Mouse (Mus musculus) midbrain, embryonic 10.5 days (tissue): Measurements from ENCODE around the gene Zfp668. TPM values are rescaled to one million over a fixed set of nuclear protein-coding genes. Genes with fewer than 3 reads are reported as not detected.
"Not testable (repeated sequence)": the region's sequence is repeated elsewhere in the genome, so short reads cannot be mapped to it uniquely, and the experiment has no call there.

Experiments
- DNase-seq: peaks from one replicate; pipeline ENCODE4 v3.0.0-alpha.2; 2017; ENCODE audit warnings: low spot score
- H3K27ac ChIP-seq: fragments of 300-500 bp; sonication (generic); replicated peaks from 2 replicates; pipeline ENCODE4 v1.5.1; 2016; ENCODE audit warnings: mild to moderate bottlenecking
- H3K27me3 ChIP-seq: fragments of 300-500 bp; sonication (generic); 2 replicates; pipeline ENCODE4 v1.6.1; 2016; ENCODE audit warnings: low read depth, mild to moderate bottlenecking; ENCODE audit not compliant: poor library complexity, severe bottlenecking
- H3K36me3 ChIP-seq: fragments of 300-500 bp; sonication (generic); 2 replicates; pipeline ENCODE4 v1.6.1; 2016; ENCODE audit warnings: mild to moderate bottlenecking, moderate library complexity
- H3K4me1 ChIP-seq: fragments of 300-500 bp; sonication (generic); 2 replicates; pipeline ENCODE4 v1.6.1; 2016
- H3K4me3 ChIP-seq: fragments of 300-500 bp; sonication (generic); 2 replicates; pipeline ENCODE4 v1.5.1; 2016; ENCODE audit warnings: mild to moderate bottlenecking, moderate library complexity
- H3K9me3 ChIP-seq: fragments of 300-500 bp; sonication (generic); replicated peaks from 2 replicates; pipeline ENCODE4 v1.6.1; 2016; ENCODE audit warnings: mild to moderate bottlenecking
- WGBS: fragments of 180-500 bp; shearing (Covaris S2); methylation state at CpG from one replicate; pipeline ENCODE4 v1.1.7; 2016; 5-methylcytosine and 5-hydroxymethylcytosine counted together
- polyA plus RNA-seq: library from polyadenylated mRNA; unstranded; fragments of >200 nt; fragmentation: Nextera tagmentation; extraction: Ambion mirVana; gene quantifications from 2 replicates; pipeline ENCODE4 v1.2.1, GENCODE M21; 2016

Gene Zfp668
- polyA plus RNA-seq, 1 experiment from 2014 or later, result 41.5 TPM

DNA sequence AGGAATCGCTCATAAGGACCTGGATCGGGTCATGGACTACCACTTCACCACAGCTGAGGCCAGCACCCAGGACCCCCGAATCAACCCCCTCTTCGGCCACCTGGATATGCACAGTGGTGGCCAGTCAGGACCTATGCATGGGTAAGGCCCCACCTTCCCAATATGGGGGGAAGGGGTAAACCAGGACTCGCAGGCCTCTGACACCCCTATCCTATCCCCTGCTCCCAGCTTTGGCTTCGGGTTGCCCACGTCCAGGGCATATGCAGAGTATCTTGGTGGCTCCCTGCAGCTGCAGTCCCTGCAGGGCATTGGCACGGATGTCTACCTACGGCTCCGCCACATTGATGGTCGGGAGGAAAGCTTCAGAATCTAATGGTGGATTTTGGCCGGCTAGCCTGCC, 31.3 kb upstream of the Zfp668 start:
- Histone ChIP-seq H3K4me1 (peaks cover 22% of the 10 kb centered on the region), H3K9me3 (no peaks in the 10 kb centered on the region), H3K36me3 (peaks cover 52% of the 10 kb centered on the region), H3K27me3 (no peaks in the 10 kb centered on the region), H3K4me3 (no peak overlapping the region), H3K27ac (no peak overlapping the region)
- DNase-seq, result no peak
- 94% methylated on average over 12 of the region's 12 CpGs for WGBS

DNA sequence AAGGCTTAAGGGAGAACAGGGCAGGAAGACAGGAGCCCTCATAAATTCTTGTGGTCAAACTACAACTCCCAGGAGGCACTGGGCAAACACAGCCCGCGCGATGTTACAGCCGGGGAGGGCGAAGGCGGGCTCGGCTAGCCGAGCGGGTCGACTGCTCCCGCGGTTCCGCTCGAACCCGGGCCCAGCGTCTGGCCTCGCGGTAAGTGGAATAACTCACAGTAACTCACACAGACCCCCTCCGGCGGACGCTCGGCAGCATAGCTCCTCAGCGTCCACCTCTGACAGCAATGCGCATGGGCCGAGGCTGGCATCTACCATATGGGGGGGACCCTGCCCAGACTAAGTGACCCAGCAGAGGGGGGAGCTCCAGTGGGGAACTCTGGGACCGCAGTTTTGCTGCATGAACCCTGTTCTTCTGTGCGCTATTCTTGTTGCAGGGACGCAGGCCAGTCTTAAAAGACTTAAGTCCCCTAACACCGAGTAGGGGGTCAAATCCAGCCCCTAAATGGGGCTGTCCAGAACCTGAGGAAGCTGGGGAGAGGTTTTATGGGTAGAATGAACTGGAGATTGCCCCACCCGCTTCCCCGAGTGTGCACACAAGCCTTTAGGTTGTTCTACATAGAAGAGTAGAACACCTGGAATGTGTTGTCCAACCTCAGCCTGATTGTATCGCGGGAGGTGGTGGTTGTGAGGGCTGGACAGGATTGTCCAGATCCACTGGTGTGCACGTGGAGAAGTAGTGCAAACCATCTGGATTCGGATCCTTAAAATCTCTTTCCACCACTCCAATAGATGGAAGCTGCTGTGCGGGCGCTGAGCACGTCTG, 27.6 kb upstream of the Zfp668 start, which contains the start of gene Bckdk:
TSS of gene Bckdk (plus strand) at position 112 of the 826 bp plus-strand sequence.
- Histone ChIP-seq H3K4me1 (peaks cover 14% of the 10 kb centered on the region), H3K27ac (peak within 1 kb of the TSS; percentile 94), H3K36me3 (peaks cover 42% of the 10 kb centered on the region), H3K4me3 (peak within 1 kb of the TSS; percentile 87), H3K9me3 (no peaks in the 10 kb centered on the region), H3K27me3 (no peaks in the 10 kb centered on the region)
- peak; percentile 81 for DNase-seq
- WGBS, result 9% methylated on average over 38 of the region's 38 CpGs

DNA sequence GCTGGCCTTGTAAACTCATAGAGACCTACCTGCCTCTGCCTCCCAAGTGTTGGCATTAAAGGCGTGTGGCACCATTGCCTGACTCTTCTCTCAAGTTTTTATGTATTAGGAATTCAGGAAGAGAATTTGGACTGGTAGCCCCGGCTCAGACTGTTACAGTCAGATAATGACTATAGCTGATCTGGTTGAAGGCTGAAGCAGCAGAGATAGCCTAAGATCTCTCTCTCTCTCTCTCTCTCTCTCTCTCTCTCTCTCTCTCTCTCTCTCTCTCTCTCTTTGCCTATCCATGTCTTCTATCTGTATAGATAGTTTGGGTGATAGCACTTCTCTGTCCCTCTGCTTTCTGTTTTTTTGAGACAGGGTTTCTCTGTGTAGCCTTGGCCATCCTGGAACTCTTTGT, 25.1 kb upstream of the Zfp668 start:
- Histone ChIP-seq H3K9me3 (no peaks in the 10 kb centered on the region), H3K4me3 (no peak overlapping the region), H3K27ac (no peak overlapping the region), H3K4me1 (peaks cover 14% of the 10 kb centered on the region), H3K27me3 (no peaks in the 10 kb centered on the region), H3K36me3 (peaks cover 18% of the 10 kb centered on the region)
- WGBS, result 81% methylated on average over 2 of the region's 2 CpGs
- DNase-seq, result no peak

DNA sequence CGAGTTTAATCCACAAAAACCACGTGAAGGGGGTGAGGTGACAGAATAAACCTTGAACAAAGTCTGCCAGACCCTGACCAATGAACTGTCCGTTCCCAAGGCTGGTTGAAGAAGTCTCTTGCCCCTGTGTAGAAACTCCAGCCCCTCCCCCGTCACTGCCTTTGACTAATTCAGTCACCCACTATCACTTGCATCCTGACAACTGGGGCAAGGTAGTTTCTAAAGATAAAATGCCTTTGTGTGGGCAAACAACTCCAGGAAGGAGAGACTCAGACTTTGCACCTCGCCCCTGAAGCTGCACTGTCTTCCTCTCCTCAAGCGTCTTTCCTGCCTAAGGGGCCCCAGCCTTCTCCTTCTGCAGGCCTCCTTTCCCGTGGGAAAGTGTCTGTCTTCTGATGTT, 23.4 kb upstream of the Zfp668 start:
- H3K9me3 ChIP-seq, result no peaks in the 10 kb centered on the region
- no peak overlapping the region for H3K4me3 ChIP-seq
- H3K27me3 ChIP-seq, result no peaks in the 10 kb centered on the region
- 57% methylated on average over 7 of the region's 7 CpGs for WGBS
- peaks cover under 1% of the 10 kb centered on the region for H3K36me3 ChIP-seq
- no peak for DNase-seq
- no peak overlapping the region for H3K27ac ChIP-seq
- peaks cover 18% of the 10 kb centered on the region for H3K4me1 ChIP-seq

DNA sequence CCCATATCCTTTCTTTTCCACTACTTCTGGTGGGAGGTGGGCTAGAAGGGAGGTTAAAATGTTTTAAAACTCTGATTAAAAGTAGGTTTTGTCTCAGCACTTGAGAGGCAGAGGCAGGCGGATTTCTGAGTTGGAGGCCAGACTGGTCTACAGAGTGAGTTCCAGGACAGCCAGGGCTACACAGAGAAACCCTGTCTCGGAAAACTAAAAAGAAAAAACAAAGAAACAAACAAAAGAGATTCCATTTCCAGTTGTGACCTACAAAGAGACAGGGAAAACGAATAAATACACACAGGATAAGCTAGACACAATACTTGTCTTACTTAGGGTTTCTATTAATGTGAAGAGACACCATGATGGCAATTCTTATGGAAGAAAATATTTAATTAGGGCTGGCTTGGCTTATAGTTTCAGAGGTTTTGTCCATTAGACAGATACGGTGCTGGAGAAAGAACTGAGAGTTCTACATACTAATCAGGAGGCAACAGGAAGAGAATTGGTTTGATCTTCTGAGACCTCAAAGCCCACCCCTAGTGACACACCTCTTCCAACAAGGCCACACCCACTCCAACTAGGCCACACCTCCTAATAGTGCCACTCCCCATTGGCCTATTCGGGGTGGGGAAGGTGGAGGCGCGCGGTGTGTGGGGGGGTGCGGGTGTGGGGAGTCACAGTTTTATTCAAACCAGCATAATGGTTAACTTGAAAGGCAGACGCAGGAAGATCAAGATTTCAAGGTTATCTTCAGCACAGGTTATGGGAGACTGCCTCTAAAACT, 21.7 kb upstream of the Zfp668 start:
- WGBS, result 42% methylated on average over 10 of the region's 10 CpGs
- Histone ChIP-seq H3K27me3 (no peaks in the 10 kb centered on the region), H3K9me3 (no peaks in the 10 kb centered on the region), H3K36me3 (peaks cover 4% of the 10 kb centered on the region; the same call in 1 of the 2 replicates), H3K4me3 (no peak overlapping the region), H3K27ac (no peak overlapping the region), H3K4me1 (peaks cover 17% of the 10 kb centered on the region)
- DNase-seq, result no peak

DNA sequence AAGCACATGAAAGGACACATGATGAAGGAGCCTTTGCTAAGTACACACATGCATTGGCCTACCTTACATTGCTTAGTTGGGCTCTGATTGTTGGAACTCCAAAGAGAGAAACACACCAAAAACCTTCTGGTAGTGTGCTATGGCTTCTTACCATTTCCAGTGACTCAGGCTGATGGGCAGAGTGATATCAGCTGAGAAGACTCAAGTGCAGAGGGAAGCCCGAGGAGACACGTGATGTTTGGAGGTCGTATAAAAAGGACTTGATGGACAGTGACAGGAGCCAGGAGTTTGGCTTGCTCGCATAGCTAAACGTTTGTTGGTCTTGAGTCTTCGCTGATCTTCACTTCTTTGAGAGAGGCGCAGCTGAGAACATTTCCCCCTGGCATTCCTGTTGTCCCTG, 20.9 kb upstream of the Zfp668 start:
- no peak overlapping the region for H3K4me3 ChIP-seq
- peaks cover 12% of the 10 kb centered on the region for H3K36me3 ChIP-seq
- no peaks in the 10 kb centered on the region for H3K27me3 ChIP-seq
- DNase-seq, result no peak
- 92% methylated on average over 7 of the region's 7 CpGs for WGBS
- no peak overlapping the region for H3K27ac ChIP-seq
- H3K9me3 ChIP-seq, result no peaks in the 10 kb centered on the region
- peaks cover 17% of the 10 kb centered on the region for H3K4me1 ChIP-seq

DNA sequence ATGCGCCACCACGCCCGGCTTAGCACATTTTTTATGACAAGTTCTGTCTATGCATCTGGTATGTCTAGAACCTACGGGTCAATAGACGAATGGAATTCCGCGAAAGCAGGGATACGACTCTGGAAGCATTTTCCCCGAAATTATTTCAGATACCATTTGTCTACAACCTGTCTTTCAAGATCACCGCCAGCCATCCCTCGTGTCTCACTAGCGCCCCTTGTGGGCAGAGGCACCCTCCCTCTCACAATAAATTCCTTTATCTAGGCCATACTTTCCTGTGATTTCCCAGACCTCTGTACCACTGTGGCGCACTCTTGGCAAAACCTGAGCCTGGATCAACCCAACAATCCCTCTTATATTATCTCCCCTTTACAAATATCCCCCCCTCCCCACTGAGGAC, 19.8 kb upstream of the Zfp668 start:
- no peaks in the 10 kb centered on the region for H3K27me3 ChIP-seq
- peaks cover 17% of the 10 kb centered on the region for H3K4me1 ChIP-seq
- H3K36me3 ChIP-seq, result peaks cover 18% of the 10 kb centered on the region
- peak overlapping the region; percentile 76; the same call in 1 of the 2 replicates for H3K4me3 ChIP-seq
- H3K9me3 ChIP-seq, result no peaks in the 10 kb centered on the region
- 55% methylated on average over 13 of the region's 13 CpGs for WGBS
- H3K27ac ChIP-seq, result no peak overlapping the region
- peak; percentile 55 for DNase-seq

DNA sequence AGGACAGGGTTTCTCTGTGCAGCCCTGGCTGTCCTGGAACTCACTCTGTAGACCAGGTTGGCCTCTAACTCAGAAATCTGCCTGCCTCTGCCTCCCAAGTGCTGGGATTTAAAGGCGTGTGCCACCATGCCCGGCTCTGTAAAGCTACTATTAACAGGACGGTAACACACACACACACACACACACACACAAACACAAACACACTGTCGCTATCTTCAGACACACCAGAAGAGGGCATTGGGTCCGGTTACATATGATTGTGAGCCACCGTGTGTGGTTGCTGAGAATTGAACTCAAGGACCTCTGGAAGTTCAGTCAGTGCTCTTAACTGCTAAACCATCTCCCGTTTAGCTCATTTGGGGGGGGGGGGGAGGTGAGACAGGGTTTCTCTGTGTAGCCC, 19.3 kb upstream of the Zfp668 start:
- Histone ChIP-seq H3K36me3 (peaks cover 19% of the 10 kb centered on the region), H3K4me3 (peak overlapping the region; percentile 76), H3K4me1 (peaks cover 17% of the 10 kb centered on the region)
- DNase-seq, H3K27me3 ChIP-seq, H3K27ac ChIP-seq, H3K9me3 ChIP-seq: not testable (repeated sequence)
- 70% methylated on average over 7 of the region's 7 CpGs for WGBS

DNA sequence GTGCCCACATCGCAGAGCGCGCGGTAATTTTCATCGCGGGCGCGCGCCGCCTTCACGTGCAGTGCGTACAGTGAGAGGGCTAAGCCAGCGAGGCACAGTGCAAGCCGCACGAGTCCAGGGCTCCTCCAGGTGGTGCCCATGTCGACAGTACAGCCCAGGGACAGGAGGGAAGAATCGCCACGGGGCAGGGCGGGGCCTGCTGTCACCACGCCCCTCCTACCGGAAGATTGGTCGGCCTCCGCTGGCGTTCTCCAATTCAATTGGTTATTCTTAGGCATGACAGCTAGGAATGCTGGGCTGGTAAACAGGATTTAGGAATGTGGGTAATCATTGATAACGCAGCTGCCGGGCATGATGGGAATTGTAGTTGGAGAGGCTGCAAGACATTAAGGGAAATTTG, 18.8 kb upstream of the Zfp668 start, which contains the start of the genes Gm21974 and Vkorc1:
TSS of gene Gm21974 (minus strand) at position 13 of the 400 bp plus-strand sequence.
TSS of gene Vkorc1 (minus strand) at position 176 of the 400 bp plus-strand sequence.
- peak within 1 kb of the TSS; percentile 76 for H3K4me3 ChIP-seq
- peaks cover 24% of the 10 kb centered on the region for H3K36me3 ChIP-seq
- no peaks in the 10 kb centered on the region for H3K27me3 ChIP-seq
- peak within 1 kb of the TSS; percentile 76 for H3K27ac ChIP-seq
- no peaks in the 10 kb centered on the region for H3K9me3 ChIP-seq
- under 1% methylated on average over 26 of the region's 26 CpGs for WGBS
- peak; percentile 91 for DNase-seq
- H3K4me1 ChIP-seq, result peaks cover 17% of the 10 kb centered on the region

DNA sequence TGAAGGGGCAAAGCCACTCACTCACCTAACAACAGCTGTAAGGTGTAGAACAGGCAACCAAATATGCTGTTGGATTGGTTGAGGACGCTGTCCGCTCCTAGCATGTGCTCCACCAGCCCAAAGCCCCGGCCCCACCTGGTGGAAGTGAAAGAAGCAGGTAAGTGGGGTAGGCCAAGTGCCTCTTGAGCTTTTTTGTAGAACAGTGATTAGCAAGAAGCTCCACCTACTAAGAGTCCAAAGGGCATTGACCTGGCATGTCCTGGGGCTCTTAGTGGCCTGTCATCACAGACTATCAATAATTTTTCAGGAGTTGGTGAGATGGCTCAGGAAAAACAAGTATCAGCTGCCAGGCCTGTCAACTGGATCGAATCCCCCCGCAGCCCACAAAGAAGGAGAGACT, 17.9 kb upstream of the Zfp668 start:
- peaks cover 32% of the 10 kb centered on the region for H3K36me3 ChIP-seq
- no peaks in the 10 kb centered on the region for H3K9me3 ChIP-seq
- H3K27ac ChIP-seq, result no peak overlapping the region
- peak overlapping the region; percentile 76 for H3K4me3 ChIP-seq
- no peak for DNase-seq
- WGBS, result 87% methylated on average over 5 of the region's 5 CpGs
- H3K27me3 ChIP-seq, result no peaks in the 10 kb centered on the region
- H3K4me1 ChIP-seq, result peaks cover 17% of the 10 kb centered on the region

DNA sequence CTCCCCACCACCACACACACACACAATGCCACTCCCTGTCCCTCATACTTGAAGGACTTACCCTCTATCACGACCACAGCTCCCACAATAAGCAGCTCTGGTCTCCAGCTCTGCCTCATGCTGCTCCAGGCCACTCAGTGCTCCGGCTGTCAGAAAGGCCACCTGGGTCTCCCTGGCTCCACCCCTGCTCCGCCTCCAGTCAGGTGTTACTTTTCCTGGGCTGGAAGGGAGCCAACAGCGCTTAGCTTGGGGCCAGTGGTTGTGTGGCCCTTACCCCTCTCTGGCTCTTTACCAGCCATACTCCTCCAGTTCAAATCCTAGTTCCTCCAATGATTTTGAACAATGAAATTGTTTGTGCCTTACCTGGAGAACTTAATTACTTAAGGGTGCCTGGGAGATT, 14.2 kb upstream of the Zfp668 start, which contains the start of gene Prss53:
TSS of gene Prss53 (minus strand) at position 173 of the 400 bp plus-strand sequence.
- no peak within 1 kb of the TSS for H3K4me3 ChIP-seq

DNA sequence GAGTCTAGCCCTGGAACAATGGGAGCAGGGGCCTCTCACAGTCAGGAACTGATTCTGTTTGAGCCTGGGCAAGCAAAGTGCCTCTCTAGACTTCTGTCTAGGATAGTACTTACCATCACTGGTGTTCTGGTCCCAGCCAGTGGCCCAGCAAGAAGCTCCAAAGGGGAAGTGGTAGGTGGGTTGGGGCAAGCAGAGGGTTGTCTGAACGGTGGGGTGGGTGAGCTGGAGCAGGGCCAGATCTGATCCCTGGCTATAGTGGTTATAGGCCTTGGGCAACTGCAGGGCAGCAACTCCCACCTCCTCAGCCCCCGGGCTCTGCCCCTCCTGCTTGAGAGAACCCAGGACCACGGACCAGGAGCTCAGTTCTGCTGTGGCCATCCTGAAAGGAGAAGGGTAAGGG, 12.2 kb upstream of the Zfp668 start:
- H3K36me3 ChIP-seq, result peaks cover 87% of the 10 kb centered on the region

More for the DNA sequence above, 14.2 kb upstream of the Zfp668 start, which contains the start of gene Prss53:
- H3K9me3 ChIP-seq, result no peaks in the 10 kb centered on the region
- H3K4me1 ChIP-seq, result peaks cover 15% of the 10 kb centered on the region
- H3K27ac ChIP-seq, result no peak within 1 kb of the TSS
- peaks cover 69% of the 10 kb centered on the region for H3K36me3 ChIP-seq
- WGBS, result 40% methylated on average over 4 of the region's 4 CpGs
- no peaks in the 10 kb centered on the region for H3K27me3 ChIP-seq
- DNase-seq, result no peak

More for the DNA sequence above, 12.2 kb upstream of the Zfp668 start:
- H3K4me1 ChIP-seq, result peaks cover 5% of the 10 kb centered on the region
- H3K27ac ChIP-seq, result no peak overlapping the region
- WGBS, result 84% methylated on average over 3 of the region's 3 CpGs
- no peak overlapping the region for H3K4me3 ChIP-seq
- no peaks in the 10 kb centered on the region for H3K27me3 ChIP-seq
- no peaks in the 10 kb centered on the region for H3K9me3 ChIP-seq
- no peak for DNase-seq
